Mouse (Mus musculus) lung, embryonic 15.5 days (tissue): ENCODE data around the gene P3h2. TPM values are rescaled to one million over a fixed set of nuclear protein-coding genes. Genes with fewer than 3 reads are reported as not detected.

Source experiments
- ATAC-seq: fragments of 200-750 bp; cut with Nextera tagmentation; 2 replicates; pipeline ENCODE4 v1.8.0; 2017; ENCODE audit warnings: moderate number of reproducible peaks, borderline replicate concordance; ENCODE audit not compliant: low FRiP score, low TSS enrichment; ENCODE audit errors: extremely low read depth
- H3K27ac ChIP-seq: fragments of 300-500 bp; sonication (generic); 2 replicates; pipeline ENCODE4 v1.5.1; 2015; ENCODE audit warnings: moderate library complexity, mild to moderate bottlenecking, inconsistent platforms
- H3K27me3 ChIP-seq: fragments of 300-500 bp; sonication (generic); 2 replicates; pipeline ENCODE4 v1.6.1; 2015; ENCODE audit warnings: inconsistent platforms
- H3K36me3 ChIP-seq: fragments of 300-500 bp; sonication (generic); 2 replicates; pipeline ENCODE4 v1.6.1; 2015; ENCODE audit warnings: inconsistent platforms
- H3K4me1 ChIP-seq: fragments of 300-500 bp; sonication (generic); 2 replicates; pipeline ENCODE4 v1.6.1; 2015; ENCODE audit warnings: inconsistent platforms
- H3K4me2 ChIP-seq: fragments of 300-500 bp; sonication (generic); 2 replicates; pipeline ENCODE4 v1.6.1; 2015; ENCODE audit warnings: inconsistent platforms, mild to moderate bottlenecking, moderate library complexity
- H3K4me3 ChIP-seq: fragments of 300-500 bp; sonication (generic); 2 replicates; pipeline ENCODE4 v1.5.1; 2015; ENCODE audit warnings: mild to moderate bottlenecking, inconsistent platforms
- H3K9ac ChIP-seq: fragments of 300-500 bp; sonication (generic); 2 replicates; pipeline ENCODE4 v1.6.1; 2015; ENCODE audit warnings: inconsistent platforms
- H3K9me3 ChIP-seq: fragments of 300-500 bp; sonication (generic); 2 replicates; pipeline ENCODE4 v1.6.1; 2016; ENCODE audit warnings: inconsistent platforms
- WGBS: fragments of 180-500 bp; shearing (Covaris S2); methylation state at CpG from one replicate; pipeline ENCODE4 v1.1.7; 2015; 5-methylcytosine and 5-hydroxymethylcytosine counted together
- polyA plus RNA-seq: library from polyadenylated mRNA; unstranded; fragments of >200 nt; fragmentation: Nextera tagmentation; extraction: Ambion mirVana; gene quantifications from 2 replicates; pipeline ENCODE4 v1.2.1, GENCODE M21; 2015

The P3h2 gene
- polyA plus RNA-seq, 1 experiment from 2014 or later, result 4.9 TPM

DNA sequence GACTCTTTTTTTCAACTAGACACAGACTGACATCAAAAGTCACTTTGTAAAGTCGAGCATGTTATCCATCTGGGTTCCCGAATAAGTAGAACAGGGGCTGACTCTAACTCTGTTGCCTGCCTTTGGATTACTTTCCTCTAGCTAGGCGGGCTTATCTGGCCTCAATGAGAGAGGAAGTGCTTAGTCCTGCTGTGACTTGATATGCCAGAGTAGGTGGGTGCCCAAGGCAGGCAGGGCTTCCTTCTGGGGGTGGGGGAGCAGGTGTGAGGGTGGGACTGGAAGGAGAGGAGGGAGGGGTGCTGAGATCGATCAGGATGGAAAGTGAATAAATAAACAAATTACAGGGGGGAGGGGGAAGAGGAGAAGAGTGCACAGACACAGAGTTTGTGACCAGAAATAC, 11.7 kb downstream of the P3h2 start:
- H3K4me1 ChIP-seq, result peaks cover 9% of the 10 kb centered on the region; the same call in 1 of the 2 replicates
- no peaks in the 10 kb centered on the region for H3K36me3 ChIP-seq
- H3K4me3 ChIP-seq, result no peak overlapping the region
- no peak for ATAC-seq
- H3K9ac ChIP-seq, result no peak overlapping the region
- H3K27ac ChIP-seq, result peak overlapping the region; percentile 24; the same call in 1 of the 2 replicates
- H3K27me3 ChIP-seq, result no peaks in the 10 kb centered on the region
- no peak overlapping the region for H3K4me2 ChIP-seq
- 41% methylated on average over 4 of the region's 4 CpGs for WGBS
- no peaks in the 10 kb centered on the region for H3K9me3 ChIP-seq

DNA sequence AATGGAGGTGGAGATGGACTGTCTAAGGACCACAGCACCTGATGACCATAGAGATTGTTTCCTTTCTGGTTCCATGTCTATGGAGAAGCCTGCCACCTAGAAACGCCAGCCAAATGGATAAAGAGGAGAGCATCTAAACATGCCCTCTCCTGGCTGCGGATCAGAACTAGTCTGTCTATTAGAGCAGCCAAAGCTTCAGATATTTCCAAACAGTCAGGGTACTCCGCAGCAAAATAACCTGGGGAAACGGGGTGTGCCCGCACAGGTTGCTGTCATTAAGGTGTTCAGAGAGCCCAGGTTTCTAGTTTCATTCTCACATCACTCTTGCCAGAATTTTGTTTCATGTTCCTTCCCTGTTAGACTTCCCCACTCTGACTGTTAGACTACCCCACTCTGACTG, 16.6 kb downstream of the P3h2 start:
- H3K4me2 ChIP-seq, result no peak overlapping the region
- no peaks in the 10 kb centered on the region for H3K27me3 ChIP-seq
- ATAC-seq, result no peak
- no peak overlapping the region for H3K9ac ChIP-seq
- H3K36me3 ChIP-seq, result no peaks in the 10 kb centered on the region
- H3K9me3 ChIP-seq, result no peaks in the 10 kb centered on the region
- H3K27ac ChIP-seq, result no peak overlapping the region
- WGBS, result 88% methylated on average over 5 of the region's 5 CpGs
- H3K4me3 ChIP-seq, result no peak overlapping the region
- H3K4me1 ChIP-seq, result 0 out of 2 replicates have a peak, but pooled peaks cover 2% of the 10 kb centered on the region

DNA sequence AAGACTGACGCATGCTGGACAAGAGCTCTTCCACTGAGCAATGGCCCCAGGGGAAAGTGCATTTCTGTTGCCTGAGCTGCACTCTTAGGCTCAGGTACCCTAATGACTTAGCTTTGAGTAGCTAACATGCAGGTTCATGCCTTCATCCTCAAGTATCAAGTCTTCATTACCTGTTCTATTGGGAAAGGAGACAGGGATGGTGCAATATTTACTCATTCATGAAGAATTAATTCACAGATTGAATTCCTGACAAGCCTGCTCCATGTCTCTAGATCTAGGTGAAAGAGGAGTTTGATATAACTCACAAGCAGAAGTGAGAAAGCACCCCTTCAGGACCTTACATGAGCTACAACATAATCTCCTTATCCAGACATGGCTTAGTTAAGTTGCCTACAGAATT, 17.3 kb downstream of the P3h2 start:
- Histone ChIP-seq H3K4me3 (no peak overlapping the region), H3K9ac (no peak overlapping the region), H3K36me3 (no peaks in the 10 kb centered on the region), H3K27ac (no peak overlapping the region), H3K4me1 (peaks cover under 1% of the 10 kb centered on the region; the same call in 1 of the 2 replicates), H3K27me3 (no peaks in the 10 kb centered on the region), H3K9me3 (no peaks in the 10 kb centered on the region), H3K4me2 (no peak overlapping the region)
- 90% methylated on average over 1 of the region's 1 CpGs for WGBS
- ATAC-seq, result no peak

DNA sequence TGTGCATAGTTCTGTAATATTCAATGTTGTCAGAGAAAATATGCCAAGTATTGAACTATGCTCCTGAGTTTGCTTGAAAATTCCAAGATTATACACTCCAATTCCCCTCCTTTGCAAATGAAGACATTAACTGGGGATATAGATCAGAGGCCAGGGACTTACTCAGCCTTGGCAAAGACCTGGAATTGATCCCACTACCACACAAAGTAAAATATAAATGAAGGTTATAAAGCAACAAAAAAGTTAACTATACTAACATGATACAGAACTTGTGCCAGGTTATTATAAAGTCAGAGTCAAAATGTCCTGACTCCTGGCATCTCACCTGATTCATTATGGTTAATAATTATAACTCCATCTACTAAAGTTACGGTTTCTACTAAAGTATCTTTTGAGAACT, 18.6 kb downstream of the P3h2 start:
- Histone ChIP-seq H3K27ac (no peak overlapping the region), H3K36me3 (no peaks in the 10 kb centered on the region), H3K9ac (no peak overlapping the region), H3K4me2 (no peak overlapping the region), H3K4me1 (peaks cover 10% of the 10 kb centered on the region), H3K9me3 (no peaks in the 10 kb centered on the region), H3K4me3 (no peak overlapping the region), H3K27me3 (no peaks in the 10 kb centered on the region)
- WGBS, result 88% methylated on average over 1 of the region's 1 CpGs
- ATAC-seq, result no peak

DNA sequence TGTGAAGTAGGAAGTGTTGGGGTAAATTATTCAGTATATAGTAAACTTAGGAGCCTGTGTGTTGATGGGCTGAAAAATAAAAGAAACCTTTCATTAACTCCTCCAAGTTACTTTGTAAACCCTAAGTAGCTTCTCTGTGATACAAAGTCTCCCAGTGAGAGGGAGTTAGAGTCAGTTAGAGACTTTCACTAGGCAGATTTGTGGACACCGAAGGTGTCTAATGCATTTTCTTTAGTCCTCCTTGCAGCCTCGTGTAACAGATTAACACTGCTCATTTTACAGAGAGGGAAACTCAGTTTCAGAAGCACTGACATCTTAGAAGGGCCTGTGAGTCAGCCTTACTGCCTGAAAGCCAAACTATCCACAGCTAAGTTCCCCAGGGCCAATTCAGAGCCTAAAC, 20.4 kb downstream of the P3h2 start:
- Histone ChIP-seq H3K36me3 (no peaks in the 10 kb centered on the region), H3K27me3 (no peaks in the 10 kb centered on the region), H3K4me3 (no peak overlapping the region), H3K27ac (no peak overlapping the region), H3K9me3 (no peaks in the 10 kb centered on the region), H3K4me2 (no peak overlapping the region), H3K4me1 (peaks cover 10% of the 10 kb centered on the region), H3K9ac (no peak overlapping the region)
- 41% methylated on average over 2 of the region's 2 CpGs for WGBS
- ATAC-seq, result no peak

DNA sequence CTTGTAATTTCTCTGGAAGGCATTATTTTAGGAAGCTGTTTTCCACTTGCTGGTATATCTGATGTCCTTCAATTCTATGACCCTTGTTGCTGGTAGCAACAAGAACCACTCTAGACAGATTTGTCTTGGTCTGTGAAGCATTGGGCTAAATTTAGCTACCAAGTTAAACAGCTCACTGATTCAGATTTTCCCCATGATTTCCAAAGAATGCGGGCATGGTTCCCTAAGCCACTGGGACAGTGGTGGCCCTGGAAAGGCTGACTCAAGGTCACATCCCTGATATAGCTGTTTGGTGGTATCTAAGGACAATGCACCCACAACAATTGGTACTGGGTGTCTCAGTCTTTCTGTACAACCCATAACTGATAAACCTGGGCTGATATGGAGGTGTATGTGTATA, 22.8 kb downstream of the P3h2 start:
- Histone ChIP-seq H3K27me3 (no peaks in the 10 kb centered on the region), H3K36me3 (no peaks in the 10 kb centered on the region), H3K9me3 (no peaks in the 10 kb centered on the region), H3K4me2 (no peak overlapping the region), H3K4me3 (no peak overlapping the region), H3K9ac (no peak overlapping the region), H3K4me1 (peaks cover 21% of the 10 kb centered on the region), H3K27ac (0 out of 2 replicates have a peak overlapping the region, but pooled peaks have one; percentile 13)
- ATAC-seq, result no peak
- 80% methylated on average over 1 of the region's 1 CpGs for WGBS

DNA sequence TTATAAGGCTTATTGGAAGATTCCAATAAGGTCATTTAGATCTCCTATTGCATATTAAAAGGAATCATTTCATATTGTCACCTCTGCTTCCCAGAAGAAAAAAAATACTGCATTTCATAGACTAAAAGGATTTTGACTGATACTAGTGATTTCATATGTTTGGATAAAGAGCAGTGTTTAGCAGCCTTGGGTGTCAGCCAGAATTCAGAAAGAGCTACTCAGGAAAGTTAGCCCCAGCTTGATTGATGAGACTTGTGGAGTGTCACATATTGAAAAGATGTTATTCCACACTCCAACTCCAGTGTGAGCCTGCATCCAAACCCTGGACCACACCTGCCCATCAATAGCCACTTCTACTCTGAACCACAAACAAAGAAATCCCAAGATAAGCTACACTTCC, 23.2 kb downstream of the P3h2 start:
- Histone ChIP-seq H3K4me1 (peaks cover 25% of the 10 kb centered on the region), H3K27ac (0 out of 2 replicates have a peak overlapping the region, but pooled peaks have one; percentile 13), H3K27me3 (no peaks in the 10 kb centered on the region), H3K36me3 (no peaks in the 10 kb centered on the region), H3K4me2 (no peak overlapping the region), H3K9ac (no peak overlapping the region), H3K9me3 (no peaks in the 10 kb centered on the region), H3K4me3 (no peak overlapping the region)
- ATAC-seq, result no peak

DNA sequence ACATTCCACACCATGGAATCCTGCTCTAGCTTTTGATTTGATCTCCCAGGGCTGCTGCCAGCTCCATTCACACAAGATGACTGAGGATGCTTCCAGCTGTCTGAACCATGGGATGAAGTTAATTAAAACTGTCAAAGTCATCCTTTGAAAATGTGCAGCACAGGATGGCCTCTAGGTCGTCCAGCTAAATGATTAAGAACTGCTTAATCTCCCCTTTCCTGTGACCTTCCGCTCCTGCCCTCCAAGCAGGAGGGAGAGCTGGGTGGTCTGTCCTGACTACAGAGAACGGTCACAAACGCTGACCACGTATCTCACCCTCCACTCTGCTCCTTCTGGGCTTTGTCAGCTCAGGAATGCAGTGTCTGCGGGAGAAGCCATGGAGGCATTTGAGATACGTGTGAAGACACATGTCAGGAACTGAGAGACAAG, 26.6 kb downstream of the P3h2 start:
- no peak overlapping the region for H3K9ac ChIP-seq
- no peaks in the 10 kb centered on the region for H3K9me3 ChIP-seq
- H3K36me3 ChIP-seq, result no peaks in the 10 kb centered on the region
- peaks cover 29% of the 10 kb centered on the region for H3K4me1 ChIP-seq
- H3K4me2 ChIP-seq, result no peak overlapping the region
- peak; percentile 62; the same call in 1 of the 2 replicates for ATAC-seq
- 17% methylated on average over 7 of the region's 7 CpGs for WGBS
- no peak overlapping the region for H3K27ac ChIP-seq
- no peaks in the 10 kb centered on the region for H3K27me3 ChIP-seq
- H3K4me3 ChIP-seq, result no peak overlapping the region

DNA sequence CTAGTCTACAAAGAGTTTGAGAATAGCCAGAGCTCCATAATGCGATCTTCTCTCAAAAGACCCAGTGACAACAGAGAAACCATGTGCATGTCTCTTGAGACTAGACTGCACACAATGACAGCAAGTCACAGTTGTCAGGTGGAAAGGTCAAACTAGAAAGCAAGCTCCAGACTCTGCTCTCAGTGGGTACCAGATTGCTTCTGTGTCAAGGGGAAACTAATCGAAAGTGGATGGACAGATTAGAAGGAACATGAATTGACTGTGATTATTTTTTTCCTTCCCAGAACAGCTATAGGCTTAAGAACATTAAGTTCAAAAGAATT, 27.5 kb downstream of the P3h2 start:
- H3K27me3 ChIP-seq, result no peaks in the 10 kb centered on the region
- WGBS, result 36% methylated on average over 2 of the region's 2 CpGs
- H3K9ac ChIP-seq, result no peak overlapping the region
- ATAC-seq, result peak; percentile 27; the same call in 1 of the 2 replicates
- H3K4me1 ChIP-seq, result peaks cover 26% of the 10 kb centered on the region
- H3K4me2 ChIP-seq, result no peak overlapping the region
- no peak overlapping the region for H3K4me3 ChIP-seq
- no peaks in the 10 kb centered on the region for H3K36me3 ChIP-seq
- peak overlapping the region; percentile 4; the same call in 1 of the 2 replicates for H3K27ac ChIP-seq
- H3K9me3 ChIP-seq, result no peaks in the 10 kb centered on the region

DNA sequence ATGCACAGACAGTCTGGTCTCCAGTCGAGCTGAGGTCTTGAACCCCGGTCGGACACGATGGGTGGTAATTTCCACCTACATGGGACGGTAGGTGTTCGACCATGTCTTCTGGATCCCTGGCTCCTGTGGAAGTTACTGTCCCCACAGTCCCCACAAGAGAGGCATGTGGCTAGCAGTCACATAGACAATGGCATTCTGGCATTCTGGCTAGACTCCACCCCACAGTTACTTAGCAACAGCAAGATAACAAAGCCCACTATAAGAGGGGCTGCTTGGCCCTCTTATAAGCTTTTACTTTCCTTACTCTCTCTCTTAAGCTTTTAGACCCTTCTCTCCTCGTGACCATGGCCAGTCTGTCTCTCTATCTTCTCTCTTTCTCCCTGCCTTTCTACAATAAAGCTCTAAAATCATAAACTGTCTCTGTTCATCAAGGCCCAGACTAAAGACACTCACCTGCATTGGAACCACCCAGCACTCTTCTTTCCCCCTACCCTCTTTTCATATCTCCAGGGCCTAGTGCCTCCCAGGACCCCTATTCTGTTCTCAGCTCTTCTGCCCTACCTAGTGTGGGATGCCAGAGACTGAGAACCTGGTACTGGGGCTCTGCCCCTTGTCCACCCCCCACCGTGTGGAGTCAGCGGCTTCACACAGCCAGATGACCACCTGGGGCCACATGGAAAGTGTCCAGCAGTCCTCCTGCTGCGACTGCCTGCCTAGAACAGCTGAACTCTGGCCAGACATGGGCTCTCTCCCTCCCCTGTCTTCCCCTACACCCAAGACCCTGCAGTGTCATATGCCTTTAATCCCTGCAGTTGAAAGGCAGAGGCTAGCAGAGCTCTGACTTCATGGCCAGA, 28.1 kb downstream of the P3h2 start:
- 64% methylated on average over 10 of the region's 10 CpGs for WGBS
- peak; percentile 31; the same call in 1 of the 2 replicates for ATAC-seq
- Histone ChIP-seq H3K36me3 (no peaks in the 10 kb centered on the region), H3K27me3 (no peaks in the 10 kb centered on the region), H3K4me1 (peaks cover 20% of the 10 kb centered on the region), H3K9ac (no peak overlapping the region), H3K9me3 (no peaks in the 10 kb centered on the region), H3K4me2 (no peak overlapping the region), H3K27ac (peak overlapping the region; percentile 4; the same call in 1 of the 2 replicates), H3K4me3 (no peak overlapping the region)

DNA sequence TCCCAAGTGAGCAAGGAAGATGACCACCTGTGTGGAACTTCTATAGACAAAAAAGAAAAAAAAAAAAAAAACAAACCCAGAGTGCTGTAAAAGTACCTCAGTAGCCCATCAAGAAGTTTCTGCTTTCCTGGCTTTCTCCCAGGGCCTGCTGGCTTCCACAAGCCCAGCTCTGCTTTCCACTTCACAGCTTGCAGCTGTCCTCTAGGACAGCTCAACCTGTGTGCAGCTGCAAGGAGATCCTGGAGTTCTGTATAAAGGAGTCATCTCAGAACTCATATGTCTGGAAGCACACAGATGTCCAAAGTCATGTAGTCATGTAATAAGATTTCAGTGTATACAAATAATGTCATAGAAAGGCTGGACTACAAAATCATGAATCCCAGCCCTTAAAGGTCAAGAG, 30.5 kb downstream of the P3h2 start:
- H3K9me3 ChIP-seq, result no peaks in the 10 kb centered on the region
- no peak overlapping the region for H3K4me3 ChIP-seq
- no peak for ATAC-seq
- no peak overlapping the region for H3K4me2 ChIP-seq
- H3K36me3 ChIP-seq, result no peaks in the 10 kb centered on the region
- H3K27ac ChIP-seq, result no peak overlapping the region
- no peaks in the 10 kb centered on the region for H3K27me3 ChIP-seq
- peaks cover 19% of the 10 kb centered on the region for H3K4me1 ChIP-seq
- H3K9ac ChIP-seq, result no peak overlapping the region

DNA sequence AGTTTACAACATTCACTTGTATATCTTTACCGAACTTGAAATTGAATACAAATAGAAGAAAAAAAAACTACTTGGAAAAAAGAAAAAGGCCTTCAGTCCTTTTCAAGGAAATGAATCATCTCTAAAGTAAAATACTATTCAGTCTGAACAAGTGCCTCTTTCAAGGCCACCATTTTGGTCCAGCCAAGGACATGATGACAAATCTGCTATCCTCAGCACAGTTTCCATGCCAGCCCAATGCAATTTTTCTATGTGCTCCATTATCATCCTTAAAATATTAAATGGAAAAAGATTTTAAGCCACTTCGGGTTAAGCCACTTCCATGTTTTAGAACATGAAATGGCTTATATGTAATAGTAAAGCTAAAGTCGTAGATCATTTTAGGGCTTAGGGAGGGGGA, 35.2 kb downstream of the P3h2 start:
- H3K27me3 ChIP-seq, result no peaks in the 10 kb centered on the region
- no peaks in the 10 kb centered on the region for H3K9me3 ChIP-seq
- 84% methylated on average over 3 of the region's 3 CpGs for WGBS
- H3K4me1 ChIP-seq, result no peaks in the 10 kb centered on the region
- no peak overlapping the region for H3K9ac ChIP-seq
- no peak overlapping the region for H3K4me2 ChIP-seq
- no peak overlapping the region for H3K4me3 ChIP-seq
- ATAC-seq, result no peak
- no peaks in the 10 kb centered on the region for H3K36me3 ChIP-seq
- H3K27ac ChIP-seq, result no peak overlapping the region
